Mouse (Mus musculus): ENCODE results near the gene 4930452B06Rik.

- TF ChIP-seq GABPA (IDR thresholded peaks at IDR 0.05; ENCODE audit: insufficient replicate concordance, low read depth, low read length) = no peak
- TF ChIP-seq POLR2A (IDR thresholded peaks at IDR 0.05; ENCODE audit: low read depth, low read length) = no peak
- no peak for TF ChIP-seq CTCF (conservative IDR thresholded peaks at IDR 0.05 in 1 of 2, IDR thresholded peaks at IDR 0.05 in 1 of 2; ENCODE audit: low read depth in 2 of 2, low read length in 2 of 2)
- no peak for TF ChIP-seq USF1 (IDR thresholded peaks at IDR 0.05; ENCODE audit: low read depth, low read length)
Measured at GRCm38 (mm10) chr14:8665636-8666411, at the start of gene 4930452B06Rik.
